Mouse (Mus musculus) right cerebral cortex, adult 18-20 months (tissue): ENCODE measurements around the gene Ift43.
A peak's percentile ranks its signal among the peaks of the same experiment; 100 is the strongest.

Experiments used
- DNase-seq: peaks from one replicate; pipeline ENCODE4 v3.0.0; 2022; ENCODE audit warnings: mixed read lengths

Ift43 gene

GRCm38 (mm10) chr12:86179266-86179665 is 96.9 kb downstream of the Ift43 start:
- DNase-seq: no peak

- no peak for DNase-seq
Observed at GRCm38 (mm10) chr12:86181320-86181751, 99.0 kb downstream of the Ift43 start.

GRCm38 (mm10) chr12:86181879-86182278 is 99.5 kb downstream of the Ift43 start:
- no peak for DNase-seq

GRCm38 (mm10) chr12:86182414-86182813 is 100.1 kb downstream of the Ift43 start:
- no peak for DNase-seq

- DNase-seq: peak; percentile 25
Observed at GRCm38 (mm10) chr12:86188161-86188560, 105.8 kb downstream of the Ift43 start.

GRCm38 (mm10) chr12:86189601-86190323 is 107.4 kb downstream of the Ift43 start:
- peak; percentile 39 for DNase-seq

GRCm38 (mm10) chr12:86192036-86192449 is 109.7 kb downstream of the Ift43 start:
- no peak for DNase-seq

- no peak for DNase-seq
Observed at GRCm38 (mm10) chr12:86196944-86197343, 114.6 kb downstream of the Ift43 start.

GRCm38 (mm10) chr12:86203443-86204057 is 121.2 kb downstream of the Ift43 start:
- DNase-seq: no peak

GRCm38 (mm10) chr12:86211099-86211520 is 128.8 kb downstream of the Ift43 start:
- no peak for DNase-seq
